Mouse (Mus musculus): ENCODE measurements around the gene Ttc4. TPM values are rescaled to one million over a fixed set of nuclear protein-coding genes. Genes with fewer than 3 reads are reported as not detected.
A peak's percentile ranks its signal among the peaks of the same experiment; 100 is the strongest.

Ttc4 gene
- 10 to 100 TPM; 21.9 to 28.7 (median 26.4) TPM for total RNA-seq (2022)

GRCm38 (mm10) chr4:106678442-106679118, at the start of gene Ttc4:
TSS of gene Ttc4 (minus strand) at chr4:106678944.
- peak; percentile 77 to 84 for DNase-seq (ENCODE audit: low spot score in 2 of 2)

DNA sequence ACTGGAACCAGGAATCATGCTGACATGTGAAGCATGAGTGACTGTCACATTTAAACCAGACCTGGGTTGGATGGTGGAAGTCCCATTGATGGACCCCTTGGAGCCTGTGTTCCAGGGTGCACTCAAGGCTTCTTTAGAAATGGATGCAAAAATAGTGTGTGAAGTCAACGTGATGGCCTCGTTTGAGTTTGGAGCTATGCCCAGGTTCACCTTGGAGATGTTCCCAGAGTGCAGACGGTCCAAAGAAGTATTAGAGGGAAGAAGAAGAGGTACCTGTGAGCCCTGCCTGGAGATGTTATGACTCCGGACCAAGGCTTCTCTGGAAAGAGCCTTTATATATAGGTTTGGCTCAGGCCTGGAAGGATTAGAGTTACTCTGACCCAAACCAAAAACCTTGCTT, 41.9 kb upstream of the Ttc4 start:
- peak; percentile 52 to 57 for DNase-seq (ENCODE audit: low spot score in 2 of 2)

DNA sequence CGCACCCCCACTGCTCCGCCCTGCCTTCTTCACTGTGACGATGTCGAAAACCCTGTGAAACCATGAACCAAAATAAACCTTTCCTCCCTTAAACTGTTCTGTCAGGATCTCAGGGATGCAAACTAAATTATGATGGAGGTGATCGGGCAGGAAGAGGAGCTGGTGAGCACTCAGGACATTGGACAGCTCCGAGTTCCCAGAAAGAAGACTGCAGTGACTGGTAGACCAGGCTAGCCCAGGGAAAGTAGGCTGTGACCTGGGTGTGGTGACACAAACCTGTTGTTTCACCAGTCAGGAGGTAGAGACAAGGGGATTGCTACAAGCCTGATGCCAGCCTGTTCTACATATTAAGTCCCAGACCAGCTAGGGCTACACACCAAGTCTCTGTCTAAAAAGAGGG, 34.9 kb upstream of the Ttc4 start:
- no peak for DNase-seq (ENCODE audit: low spot score in 2 of 2)

- peak; percentile 51 to 57 for DNase-seq (ENCODE audit: low spot score in 2 of 2)
Observed at GRCm38 (mm10) chr4:106708408-106708807, 29.7 kb upstream of the Ttc4 start.

DNA sequence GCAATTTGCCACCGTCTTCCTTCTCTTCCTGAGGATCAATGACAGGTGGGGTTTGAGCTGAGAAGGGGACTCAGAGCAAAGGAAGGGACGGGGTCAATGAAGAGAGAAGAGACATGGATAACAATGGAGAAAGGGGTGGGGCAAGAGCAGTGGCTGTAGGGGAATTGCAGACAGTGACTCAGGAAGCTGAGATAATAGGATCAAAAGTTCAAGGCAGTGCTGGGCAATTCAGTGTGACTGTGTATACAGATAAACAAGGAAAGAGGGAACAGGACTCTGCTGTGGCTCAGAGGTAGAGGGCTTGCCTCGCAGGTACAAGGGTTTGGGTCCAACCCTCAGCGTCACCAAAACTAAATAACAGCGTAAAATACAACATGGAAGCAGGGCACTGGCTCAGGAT, 29.2 kb upstream of the Ttc4 start:
- DNase-seq (ENCODE audit: low spot score in 2 of 2), result no peak

- DNase-seq (ENCODE audit: low spot score in 2 of 2), result no peak
Observed at GRCm38 (mm10) chr4:106705096-106705665, 26.4 kb upstream of the Ttc4 start.

DNA sequence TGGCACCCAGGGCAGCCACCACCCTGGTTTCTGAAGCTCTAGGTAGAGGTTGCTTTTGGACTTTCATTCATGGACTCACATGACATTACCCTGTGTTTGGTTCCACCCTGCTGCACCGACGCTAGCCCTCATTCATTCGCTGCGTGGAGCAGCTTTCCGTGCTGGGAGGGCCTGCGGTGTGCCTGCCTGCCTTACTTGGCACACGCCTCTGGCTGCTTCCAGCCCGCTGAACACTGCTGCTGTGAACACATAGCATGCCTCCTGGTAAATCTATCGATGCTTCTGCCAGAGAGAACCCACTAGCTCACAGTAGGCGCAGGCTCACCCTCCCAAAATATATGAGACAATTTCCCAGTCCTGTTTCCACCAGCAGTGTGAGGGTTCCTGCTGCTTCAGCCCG, 25.7 kb upstream of the Ttc4 start:
- DNase-seq (ENCODE audit: low spot score in 2 of 2), result no peak

DNA sequence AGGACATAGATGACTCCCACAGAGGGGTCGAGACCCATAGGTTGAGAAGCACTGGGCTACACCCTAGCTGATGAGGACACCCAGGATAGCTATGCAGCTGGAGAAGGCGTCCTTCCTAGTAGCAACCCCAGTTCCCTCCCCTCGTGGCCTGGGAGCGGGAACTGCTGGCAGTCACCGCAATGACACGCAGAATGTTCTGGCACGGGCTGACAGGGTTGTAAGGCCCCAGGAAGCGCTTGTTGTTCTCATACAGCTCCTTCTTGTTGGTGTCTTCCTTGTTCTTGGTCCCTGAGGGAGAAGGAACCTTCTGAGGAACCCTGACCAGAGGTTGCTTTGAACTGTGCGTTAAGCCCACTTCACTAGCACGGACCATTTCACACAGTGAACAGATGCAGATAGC, 25.2 kb upstream of the Ttc4 start:
- DNase-seq (ENCODE audit: low spot score in 2 of 2), result no peak

- DNase-seq (ENCODE audit: low spot score in 2 of 2), result no peak
Observed at GRCm38 (mm10) chr4:106700798-106701197, 22.1 kb upstream of the Ttc4 start.

DNA sequence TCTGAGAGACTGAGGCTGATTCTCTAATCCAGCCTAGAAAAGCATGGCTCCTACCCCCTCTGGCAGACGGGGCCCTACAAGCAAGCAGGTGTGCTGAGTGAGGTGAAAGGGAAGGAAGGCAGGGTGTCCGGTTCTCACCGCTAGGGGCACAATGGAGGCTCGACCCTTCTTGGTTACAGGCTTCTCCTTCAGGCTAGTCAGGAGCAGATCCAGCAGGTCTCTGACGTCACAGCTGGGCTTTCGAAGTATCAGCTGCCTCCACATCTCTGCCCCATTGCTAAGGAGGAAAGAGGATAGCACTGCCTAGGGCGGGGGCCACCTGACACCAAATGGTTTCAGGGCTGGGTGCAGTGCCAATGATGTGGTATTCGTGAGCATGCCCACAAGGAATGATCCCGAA, 21.2 kb upstream of the Ttc4 start:
- peak in 1 of 2 experiments; percentile 21 for DNase-seq (ENCODE audit: low spot score in 2 of 2)

DNA sequence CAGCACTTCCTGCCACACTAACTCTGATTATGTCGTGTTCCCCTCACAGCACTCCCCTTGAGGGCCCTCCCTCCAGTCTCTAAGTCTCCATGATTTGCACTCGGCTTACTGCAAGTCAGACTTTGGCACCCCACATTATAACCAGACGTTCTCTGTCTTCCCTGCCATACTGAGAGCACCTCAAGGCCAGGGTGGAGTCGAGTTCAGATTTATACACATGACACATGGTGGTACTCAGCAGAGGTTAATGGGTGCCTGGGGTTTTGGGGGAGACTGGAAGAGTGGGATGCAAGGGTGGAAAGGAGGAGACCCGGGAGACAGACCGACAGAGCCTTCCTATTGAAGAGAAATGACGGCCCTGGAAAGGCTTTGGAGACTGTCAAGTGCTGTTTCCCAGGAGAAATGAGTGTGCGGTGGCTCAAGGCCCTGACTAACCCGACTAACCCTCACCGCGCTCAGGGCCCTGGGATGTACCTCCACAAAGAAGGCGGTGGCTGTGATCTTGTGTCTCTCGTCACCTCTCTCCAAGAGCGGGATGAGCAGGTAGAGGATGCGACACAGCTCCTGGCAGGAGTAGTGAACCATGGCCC, 15.2 kb upstream of the Ttc4 start:
- DNase-seq (ENCODE audit: low spot score in 2 of 2), result no peak

DNA sequence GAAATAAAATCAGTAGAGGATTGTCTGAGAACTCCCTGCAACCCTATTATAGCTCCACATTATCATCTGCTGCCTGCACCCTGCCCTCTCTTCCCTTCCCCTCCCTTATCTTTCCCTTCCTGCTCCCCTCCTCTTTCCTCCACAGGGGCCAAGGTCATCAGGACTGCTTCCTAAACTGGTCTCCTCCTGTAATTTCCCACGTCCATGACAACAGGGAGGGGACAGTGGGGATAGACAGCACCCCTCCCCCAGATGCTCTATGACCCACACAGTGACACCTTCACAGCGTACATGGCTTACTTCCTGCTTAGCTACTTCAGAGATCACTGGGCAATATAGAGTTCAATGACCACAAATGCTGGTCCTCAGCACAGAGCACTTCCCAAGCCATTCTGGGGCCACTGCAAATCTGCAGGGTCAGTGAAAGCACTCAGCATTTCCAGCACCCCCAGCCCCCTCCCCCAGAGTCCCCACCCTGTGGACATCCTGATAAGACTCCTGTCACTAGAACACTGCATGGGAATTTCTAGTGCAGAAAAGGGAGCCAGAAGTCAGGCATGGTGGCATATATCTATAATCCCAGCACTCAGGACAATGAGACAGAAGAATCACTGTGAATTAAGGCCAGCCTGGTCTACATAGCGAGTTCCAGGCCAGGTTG, 10.0 kb upstream of the Ttc4 start:
- no peak for DNase-seq (ENCODE audit: low spot score in 2 of 2)

GRCm38 (mm10) chr4:106680955-106681354, 2.2 kb upstream of the Ttc4 start:
- DNase-seq (ENCODE audit: low spot score in 2 of 2), result no peak

DNA sequence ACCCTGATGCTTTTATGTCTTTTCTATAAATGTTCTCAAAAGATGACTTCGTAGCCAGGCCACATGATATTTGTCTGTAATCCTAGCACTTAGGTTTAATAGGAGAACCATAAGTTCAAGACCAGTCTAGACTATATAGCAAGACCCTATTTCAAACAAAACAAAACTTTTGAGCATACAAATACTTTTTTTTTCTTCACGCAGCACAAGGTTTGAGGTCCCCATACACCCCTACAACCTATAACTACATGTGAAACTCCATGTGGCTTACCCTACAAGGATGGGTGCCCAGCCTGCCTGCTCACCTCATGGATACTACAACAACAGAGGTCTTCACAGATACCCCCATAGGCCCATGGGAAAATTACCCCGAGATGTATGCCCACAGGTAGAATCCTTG, 408 bp upstream of the Ttc4 start:
- no peak for DNase-seq (ENCODE audit: low spot score in 2 of 2)

DNA sequence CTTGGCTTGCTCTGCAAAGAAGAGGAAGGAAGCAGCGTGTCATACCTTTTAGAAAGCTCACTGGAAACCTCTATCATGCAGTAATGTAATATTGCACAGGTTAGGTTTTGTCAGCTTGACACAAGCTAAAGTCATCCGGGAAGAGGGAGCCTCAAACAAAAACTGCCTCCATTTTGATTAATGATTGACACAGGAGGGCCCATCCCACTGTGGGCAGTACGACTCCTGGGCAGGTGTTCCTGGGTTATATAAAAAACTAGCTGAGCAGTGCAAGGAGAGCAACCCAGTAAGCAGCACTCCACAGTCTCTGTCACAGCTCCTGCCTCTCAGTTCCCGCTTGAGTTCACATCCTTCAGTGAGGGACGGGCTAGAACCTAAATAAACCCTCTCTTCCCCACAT, 2.0 kb downstream of the Ttc4 start:
- no peak for DNase-seq (ENCODE audit: low spot score in 2 of 2)

GRCm38 (mm10) chr4:106666546-106666945, 12.2 kb downstream of the Ttc4 start:
- DNase-seq (ENCODE audit: low spot score in 2 of 2), result peak; percentile 69 to 77

DNA sequence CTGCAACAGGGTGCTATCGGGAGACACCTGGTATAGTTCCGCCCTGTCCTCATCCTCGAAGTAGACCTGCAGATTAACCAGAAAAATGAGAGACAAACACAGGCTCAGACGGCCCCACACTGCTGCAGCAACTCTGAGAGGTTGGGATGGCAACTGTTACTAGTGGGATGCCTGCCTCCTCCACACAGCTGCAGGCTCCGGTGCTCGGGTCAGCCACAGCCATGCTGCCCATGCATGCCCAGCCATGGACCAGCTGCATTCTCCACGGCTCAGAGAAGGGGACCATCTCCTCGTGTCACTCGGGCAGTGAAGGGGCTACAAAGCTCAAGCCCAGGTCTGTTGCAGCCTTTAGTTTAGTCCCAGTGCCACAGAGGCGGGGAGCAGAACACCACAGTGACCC, 13.1 kb downstream of the Ttc4 start:
- DNase-seq (ENCODE audit: low spot score in 2 of 2), result no peak

DNA sequence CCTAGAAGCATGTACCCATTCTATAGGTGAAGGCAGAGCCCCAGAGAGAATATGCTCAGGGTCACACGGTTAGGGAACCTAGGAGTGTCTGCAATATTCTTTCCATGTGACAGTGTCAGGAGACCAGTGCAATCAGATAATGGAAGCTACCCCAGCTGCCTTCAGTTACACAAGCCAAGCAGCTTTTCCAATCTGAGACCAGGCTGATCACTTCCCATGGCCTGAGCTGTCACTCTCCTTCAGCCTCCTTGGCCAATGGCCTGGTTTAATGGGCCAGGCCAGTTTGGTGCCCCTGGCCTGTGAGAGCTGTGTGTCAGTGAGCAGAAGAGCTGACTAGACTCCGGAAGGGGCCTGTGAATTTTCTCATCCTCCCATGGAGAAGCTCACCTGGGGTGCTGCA, 13.5 kb downstream of the Ttc4 start:
- no peak for DNase-seq (ENCODE audit: low spot score in 2 of 2)

DNA sequence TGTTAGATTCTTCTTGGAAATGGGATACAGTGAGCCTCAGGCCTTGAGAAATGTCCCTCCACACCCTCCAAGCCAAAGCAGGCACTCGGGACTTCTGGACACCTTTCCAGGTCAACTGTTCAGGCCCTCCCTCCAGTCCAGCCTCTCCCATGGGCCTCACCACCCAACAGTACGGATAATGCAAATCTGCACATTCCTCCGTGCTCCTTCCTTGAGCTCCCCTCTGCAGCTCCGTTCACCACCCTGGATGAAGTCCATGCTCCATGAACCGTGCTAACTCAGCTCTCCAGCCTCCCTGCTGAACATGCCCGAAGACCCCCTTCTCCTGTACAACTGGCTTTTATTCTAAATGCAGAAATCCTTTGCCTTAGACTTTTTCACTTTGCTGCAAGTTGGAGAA, 14.0 kb downstream of the Ttc4 start:
- DNase-seq (ENCODE audit: low spot score in 2 of 2), result no peak

DNA sequence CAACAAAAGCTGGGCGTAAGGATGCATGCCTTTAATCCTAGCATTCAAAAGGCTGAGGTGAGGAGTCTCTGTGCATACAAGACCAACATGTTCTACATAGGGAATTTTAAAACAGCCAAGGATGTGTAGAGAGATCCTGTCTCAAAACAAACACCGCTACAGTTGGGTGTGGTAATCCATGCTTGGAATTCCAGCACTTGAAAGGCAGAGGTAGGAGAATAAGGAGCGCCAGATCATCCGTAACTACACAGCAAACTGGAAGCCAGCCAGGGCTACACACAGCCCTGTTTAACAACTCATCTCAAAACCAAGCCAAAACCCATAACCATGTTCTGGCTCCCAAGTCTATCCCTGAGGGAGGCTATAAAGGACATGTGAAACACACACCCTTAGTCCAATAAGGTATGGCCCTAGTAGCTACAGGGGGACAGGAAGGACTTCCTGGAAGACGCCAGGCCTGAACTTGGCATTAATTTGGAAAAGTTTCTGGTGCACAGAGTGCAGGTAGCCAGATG, 14.7 kb downstream of the Ttc4 start:
- no peak for DNase-seq (ENCODE audit: low spot score in 2 of 2)

- DNase-seq (ENCODE audit: low spot score in 2 of 2), result peak in 1 of 2 experiments; percentile 44
Observed at GRCm38 (mm10) chr4:106655681-106656080, 23.1 kb downstream of the Ttc4 start.

DNA sequence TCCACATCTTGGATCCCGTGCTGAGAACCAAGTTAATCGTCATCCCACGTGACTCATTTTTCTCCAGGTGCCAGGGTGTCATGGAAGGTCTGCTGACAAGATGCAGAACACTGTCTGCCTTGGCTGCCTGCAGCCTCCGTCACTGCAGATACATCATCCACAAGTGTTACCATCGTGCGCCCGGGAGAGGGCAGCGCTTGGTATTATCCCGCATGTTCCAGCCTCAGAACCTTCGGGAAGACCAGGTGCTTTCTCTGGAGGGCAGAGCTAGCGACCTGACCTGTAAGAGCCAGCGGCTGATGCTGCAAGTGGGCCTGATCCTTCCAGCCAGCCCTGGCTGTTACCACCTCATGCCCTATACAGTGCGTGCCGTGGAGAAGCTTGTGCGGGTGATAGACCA, 25.7 kb downstream of the Ttc4 start:
- DNase-seq (ENCODE audit: low spot score in 2 of 2), result no peak
